Mouse (Mus musculus) forebrain, embryonic 13.5 days (tissue): ENCODE results near the gene Icmt. TPM values are rescaled to one million over a fixed set of nuclear protein-coding genes. Genes with fewer than 3 reads are reported as not detected.

ENCODE experiments used
- ATAC-seq: fragments of 200-750 bp; cut with Nextera tagmentation; 2 replicates; pipeline ENCODE4 v1.8.0; 2017
- H3K27ac ChIP-seq: fragments of 300-500 bp; sonication (generic); 2 replicates; pipeline ENCODE4 v1.5.1; 2015; ENCODE audit warnings: inconsistent platforms, mild to moderate bottlenecking, moderate library complexity
- H3K27me3 ChIP-seq: fragments of 300-500 bp; sonication (generic); 2 replicates; pipeline ENCODE4 v1.6.1; 2015; ENCODE audit warnings: mild to moderate bottlenecking, inconsistent platforms
- H3K36me3 ChIP-seq: fragments of 300-500 bp; sonication (generic); 2 replicates; pipeline ENCODE4 v1.6.1; 2015; ENCODE audit warnings: mild to moderate bottlenecking, inconsistent platforms; ENCODE audit not compliant: poor library complexity, severe bottlenecking
- H3K4me1 ChIP-seq: fragments of 300-500 bp; sonication (generic); 2 replicates; pipeline ENCODE4 v1.6.1; 2015; ENCODE audit warnings: inconsistent platforms
- H3K4me2 ChIP-seq: fragments of 300-500 bp; sonication (generic); 2 replicates; pipeline ENCODE4 v1.6.1; 2015; ENCODE audit warnings: inconsistent platforms, mild to moderate bottlenecking, moderate library complexity
- H3K4me3 ChIP-seq: fragments of 300-500 bp; sonication (generic); 2 replicates; pipeline ENCODE4 v1.5.1; 2015; ENCODE audit warnings: mild to moderate bottlenecking, inconsistent platforms
- H3K9ac ChIP-seq: fragments of 300-500 bp; sonication (generic); 2 replicates; pipeline ENCODE4 v1.6.1; 2015; ENCODE audit warnings: mild to moderate bottlenecking, inconsistent platforms
- H3K9me3 ChIP-seq: fragments of 300-500 bp; sonication (generic); replicated peaks from 2 replicates; pipeline ENCODE4 v1.6.1; 2016; ENCODE audit warnings: inconsistent platforms
- WGBS: fragments of 180-500 bp; shearing (Covaris S2); methylation state at CpG from one replicate; pipeline ENCODE4 v1.1.7; 2015; 5-methylcytosine and 5-hydroxymethylcytosine counted together
- polyA plus RNA-seq: library from polyadenylated mRNA; unstranded; fragments of >200 nt; fragmentation: Nextera tagmentation; extraction: Ambion mirVana; gene quantifications from 2 replicates; pipeline ENCODE4 v1.2.1, GENCODE M21; 2015

The Icmt gene
- polyA plus RNA-seq, 1 experiment from 2014 or later: 13.4 TPM

- H3K27ac ChIP-seq: no peak overlapping the region
- H3K9ac ChIP-seq: no peak overlapping the region
- no peak overlapping the region for H3K4me3 ChIP-seq
- no peak overlapping the region for H3K4me2 ChIP-seq
- H3K27me3 ChIP-seq: peaks cover 72% of the 10 kb centered on the region
- peaks cover 28% of the 10 kb centered on the region for H3K4me1 ChIP-seq
- H3K36me3 ChIP-seq: no peaks in the 10 kb centered on the region
- WGBS: 77% methylated on average over 2 of the region's 2 CpGs
- no peak for ATAC-seq
- no peaks in the 10 kb centered on the region for H3K9me3 ChIP-seq
Measured at GRCm38 (mm10) chr4:152277916-152278315, 19.1 kb upstream of the Icmt start.

- Histone ChIP-seq H3K4me3 (no peak overlapping the region), H3K9me3 (no peaks in the 10 kb centered on the region), H3K9ac (no peak overlapping the region), H3K36me3 (no peaks in the 10 kb centered on the region), H3K4me2 (no peak overlapping the region), H3K4me1 (peaks cover 25% of the 10 kb centered on the region), H3K27ac (no peak overlapping the region), H3K27me3 (peaks cover 77% of the 10 kb centered on the region)
- WGBS: 86% methylated on average over 23 of the region's 23 CpGs
- no peak for ATAC-seq
Measured at GRCm38 (mm10) chr4:152278986-152279385, 18.0 kb upstream of the Icmt start.

- H3K27me3 ChIP-seq: peaks cover 79% of the 10 kb centered on the region
- peaks cover 19% of the 10 kb centered on the region for H3K4me1 ChIP-seq
- no peaks in the 10 kb centered on the region for H3K36me3 ChIP-seq
- 45% methylated on average over 15 of the region's 15 CpGs for WGBS
- no peaks in the 10 kb centered on the region for H3K9me3 ChIP-seq
- no peak overlapping the region for H3K27ac ChIP-seq
- H3K4me3 ChIP-seq: no peak overlapping the region
- ATAC-seq: no peak
- no peak overlapping the region for H3K9ac ChIP-seq
- H3K4me2 ChIP-seq: no peak overlapping the region
Measured at GRCm38 (mm10) chr4:152281601-152282000, 15.4 kb upstream of the Icmt start.

- H3K4me3 ChIP-seq: peak overlapping the region; percentile 35
- H3K4me1 ChIP-seq: peaks cover 31% of the 10 kb centered on the region
- H3K27ac ChIP-seq: no peak overlapping the region
- H3K9ac ChIP-seq: peak overlapping the region; percentile 58
- 16% methylated on average over 34 of the region's 34 CpGs for WGBS
- ATAC-seq: 0 out of 2 replicates have a peak, but pooled peaks have one; percentile 2
- no peaks in the 10 kb centered on the region for H3K9me3 ChIP-seq
- H3K36me3 ChIP-seq: no peaks in the 10 kb centered on the region
- peak overlapping the region; percentile 67 for H3K4me2 ChIP-seq
- H3K27me3 ChIP-seq: peaks cover 82% of the 10 kb centered on the region
Measured at GRCm38 (mm10) chr4:152282721-152283120, 14.3 kb upstream of the Icmt start.

GRCm38 (mm10) chr4:152283186-152283950, 13.7 kb upstream of the Icmt start:
- H3K27me3 ChIP-seq: peaks cover 88% of the 10 kb centered on the region
- no peak overlapping the region for H3K27ac ChIP-seq
- H3K9ac ChIP-seq: peak overlapping the region; percentile 58
- no peaks in the 10 kb centered on the region for H3K9me3 ChIP-seq
- peak; percentile 85 for ATAC-seq
- H3K4me1 ChIP-seq: peaks cover 37% of the 10 kb centered on the region
- peak overlapping the region; percentile 67 for H3K4me2 ChIP-seq
- WGBS: 3% methylated on average over 69 of the region's 70 CpGs
- H3K4me3 ChIP-seq: peak overlapping the region; percentile 35
- H3K36me3 ChIP-seq: no peaks in the 10 kb centered on the region

GRCm38 (mm10) chr4:152285505-152285904, 11.5 kb upstream of the Icmt start:
- Histone ChIP-seq H3K9me3 (no peaks in the 10 kb centered on the region), H3K27ac (no peak overlapping the region), H3K27me3 (peaks cover 94% of the 10 kb centered on the region), H3K4me2 (no peak overlapping the region), H3K4me3 (no peak overlapping the region), H3K4me1 (peaks cover 50% of the 10 kb centered on the region), H3K36me3 (no peaks in the 10 kb centered on the region), H3K9ac (0 out of 2 replicates have a peak overlapping the region, but pooled peaks have one; percentile 41)
- WGBS: 2% methylated on average over 10 of the region's 10 CpGs
- ATAC-seq: no peak

GRCm38 (mm10) chr4:152286183-152286582, 10.8 kb upstream of the Icmt start:
- Histone ChIP-seq H3K27me3 (peaks cover 94% of the 10 kb centered on the region), H3K4me3 (peak overlapping the region; percentile 36), H3K9me3 (no peaks in the 10 kb centered on the region), H3K4me2 (peak overlapping the region; percentile 63), H3K36me3 (no peaks in the 10 kb centered on the region), H3K9ac (peak overlapping the region; percentile 41), H3K27ac (no peak overlapping the region), H3K4me1 (peaks cover 57% of the 10 kb centered on the region)
- peak; percentile 33; the same call in 1 of the 2 replicates for ATAC-seq
- 1% methylated on average over 32 of the region's 32 CpGs for WGBS

GRCm38 (mm10) chr4:152286887-152287286, 10.1 kb upstream of the Icmt start:
- no peak overlapping the region for H3K27ac ChIP-seq
- ATAC-seq: no peak
- H3K4me1 ChIP-seq: peaks cover 62% of the 10 kb centered on the region
- H3K9ac ChIP-seq: peak overlapping the region; percentile 41; the same call in 1 of the 2 replicates
- peaks cover 94% of the 10 kb centered on the region for H3K27me3 ChIP-seq
- H3K4me3 ChIP-seq: peak overlapping the region; percentile 36
- H3K9me3 ChIP-seq: no peaks in the 10 kb centered on the region
- H3K36me3 ChIP-seq: no peaks in the 10 kb centered on the region
- peak overlapping the region; percentile 63 for H3K4me2 ChIP-seq
- 2% methylated on average over 22 of the region's 26 CpGs for WGBS

- 4% methylated on average over 19 of the region's 19 CpGs for WGBS
- Histone ChIP-seq H3K27ac (no peak overlapping the region), H3K4me3 (no peak overlapping the region), H3K4me2 (peak overlapping the region; percentile 63; the same call in 1 of the 2 replicates), H3K4me1 (peaks cover 67% of the 10 kb centered on the region), H3K9ac (no peak overlapping the region), H3K9me3 (no peaks in the 10 kb centered on the region), H3K36me3 (no peaks in the 10 kb centered on the region), H3K27me3 (peaks cover 94% of the 10 kb centered on the region)
- no peak for ATAC-seq
Measured at GRCm38 (mm10) chr4:152287317-152288120, 9.5 kb upstream of the Icmt start.

- H3K9ac ChIP-seq: no peak overlapping the region
- ATAC-seq: no peak
- WGBS: 34% methylated on average over 18 of the region's 18 CpGs
- no peak overlapping the region for H3K4me2 ChIP-seq
- no peak overlapping the region for H3K4me3 ChIP-seq
- peaks cover 94% of the 10 kb centered on the region for H3K27me3 ChIP-seq
- no peaks in the 10 kb centered on the region for H3K36me3 ChIP-seq
- H3K4me1 ChIP-seq: peaks cover 66% of the 10 kb centered on the region
- H3K27ac ChIP-seq: no peak overlapping the region
- no peaks in the 10 kb centered on the region for H3K9me3 ChIP-seq
Measured at GRCm38 (mm10) chr4:152288398-152288945, 8.6 kb upstream of the Icmt start.

- peak overlapping the region; percentile 52 for H3K9ac ChIP-seq
- ATAC-seq: peak; percentile 39
- H3K27ac ChIP-seq: no peak overlapping the region
- WGBS: under 1% methylated on average over 38 of the region's 39 CpGs
- H3K4me1 ChIP-seq: peaks cover 64% of the 10 kb centered on the region
- H3K9me3 ChIP-seq: no peaks in the 10 kb centered on the region
- no peaks in the 10 kb centered on the region for H3K36me3 ChIP-seq
- H3K27me3 ChIP-seq: peaks cover 94% of the 10 kb centered on the region
- peak overlapping the region; percentile 34 for H3K4me3 ChIP-seq
- H3K4me2 ChIP-seq: peak overlapping the region; percentile 64
Measured at GRCm38 (mm10) chr4:152290385-152290784, 6.6 kb upstream of the Icmt start.

GRCm38 (mm10) chr4:152290991-152291390, 6.0 kb upstream of the Icmt start:
- ATAC-seq: no peak
- Histone ChIP-seq H3K9ac (no peak overlapping the region), H3K27ac (no peak overlapping the region), H3K9me3 (no peaks in the 10 kb centered on the region), H3K36me3 (no peaks in the 10 kb centered on the region), H3K4me2 (peak overlapping the region; percentile 64), H3K27me3 (peaks cover 94% of the 10 kb centered on the region), H3K4me3 (peak overlapping the region; percentile 34; the same call in 1 of the 2 replicates), H3K4me1 (peaks cover 63% of the 10 kb centered on the region)
- WGBS: 5% methylated on average over 11 of the region's 11 CpGs
